Mouse (Mus musculus) midbrain, embryonic 13.5 days (tissue): ENCODE results near the gene Rpl38. TPM values are rescaled to one million over a fixed set of nuclear protein-coding genes. Genes with fewer than 3 reads are reported as not detected.
A peak's percentile ranks its signal among the peaks of the same experiment; 100 is the strongest.
"Not testable (repeated sequence)": the region's sequence is repeated elsewhere in the genome, so short reads cannot be mapped to it uniquely, and the experiment has no call there.

Experiments used
- ATAC-seq: fragments of 200-750 bp; cut with Nextera tagmentation; 2 replicates; pipeline ENCODE4 v1.8.0; 2017; ENCODE audit warnings: mild to moderate bottlenecking, moderate TSS enrichment, moderate library complexity
- H3K27ac ChIP-seq: fragments of 300-500 bp; sonication (generic); 2 replicates; pipeline ENCODE4 v1.5.1; 2015; ENCODE audit warnings: inconsistent platforms, mild to moderate bottlenecking, moderate library complexity
- H3K27me3 ChIP-seq: fragments of 300-500 bp; sonication (generic); 2 replicates; pipeline ENCODE4 v1.6.1; 2015; ENCODE audit warnings: mild to moderate bottlenecking, inconsistent platforms
- H3K36me3 ChIP-seq: fragments of 300-500 bp; sonication (generic); 2 replicates; pipeline ENCODE4 v1.6.1; 2015; ENCODE audit warnings: mild to moderate bottlenecking, inconsistent platforms
- H3K4me1 ChIP-seq: fragments of 300-500 bp; sonication (generic); replicated peaks from 2 replicates; pipeline ENCODE4 v1.6.1; 2015; ENCODE audit warnings: inconsistent platforms
- H3K4me2 ChIP-seq: fragments of 300-500 bp; sonication (generic); replicated peaks from 2 replicates; pipeline ENCODE4 v1.6.1; 2015; ENCODE audit warnings: moderate library complexity, mild to moderate bottlenecking, inconsistent platforms
- H3K4me3 ChIP-seq: fragments of 300-500 bp; sonication (generic); replicated peaks from 2 replicates; pipeline ENCODE4 v1.5.1; 2015; ENCODE audit warnings: mild to moderate bottlenecking, inconsistent platforms
- H3K9ac ChIP-seq: fragments of 300-500 bp; sonication (generic); replicated peaks from 2 replicates; pipeline ENCODE4 v1.6.1; 2015; ENCODE audit warnings: mild to moderate bottlenecking, inconsistent platforms
- H3K9me3 ChIP-seq: fragments of 300-500 bp; sonication (generic); 2 replicates; pipeline ENCODE4 v1.6.1; 2016; ENCODE audit warnings: mild to moderate bottlenecking, inconsistent platforms
- WGBS: fragments of 180-500 bp; shearing (Covaris S2); methylation state at CpG from one replicate; pipeline ENCODE4 v1.1.7; 2015; 5-methylcytosine and 5-hydroxymethylcytosine counted together
- polyA plus RNA-seq: library from polyadenylated mRNA; unstranded; fragments of >200 nt; fragmentation: Nextera tagmentation; extraction: Ambion mirVana; gene quantifications from 2 replicates; pipeline ENCODE4 v1.2.1, GENCODE M21; 2015

The Rpl38 gene
- polyA plus RNA-seq, 1 experiment from 2014 or later = 826 TPM

DNA sequence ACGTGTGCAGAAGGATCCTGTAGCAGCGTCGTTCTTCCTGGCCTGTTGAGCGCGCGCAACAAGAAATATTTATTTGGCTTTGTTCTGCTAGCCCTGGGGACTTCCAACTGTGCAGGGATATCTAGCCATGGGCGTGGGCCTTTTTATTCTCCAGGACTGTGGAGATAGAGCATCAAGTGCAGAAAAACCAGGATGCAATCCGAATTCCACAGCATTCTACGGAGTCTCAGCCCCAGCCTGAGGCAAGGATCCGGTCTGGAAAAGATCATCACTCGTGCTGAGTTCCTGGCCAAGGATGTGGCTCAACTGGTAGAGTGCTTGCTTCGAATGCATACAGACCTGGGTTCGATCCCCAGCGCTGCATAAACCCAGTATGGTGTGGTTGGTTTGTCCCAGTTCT is 6.2 kb upstream of the Rpl38 start:
- Histone ChIP-seq H3K4me2 (no peak overlapping the region), H3K27me3 (peaks cover 15% of the 10 kb centered on the region), H3K27ac (no peak overlapping the region), H3K36me3 (no peaks in the 10 kb centered on the region), H3K4me1 (peaks cover 8% of the 10 kb centered on the region), H3K9ac (no peak overlapping the region), H3K4me3 (no peak overlapping the region), H3K9me3 (no peaks in the 10 kb centered on the region)
- ATAC-seq = no peak
- WGBS = 90% methylated on average over 14 of the region's 14 CpGs

DNA sequence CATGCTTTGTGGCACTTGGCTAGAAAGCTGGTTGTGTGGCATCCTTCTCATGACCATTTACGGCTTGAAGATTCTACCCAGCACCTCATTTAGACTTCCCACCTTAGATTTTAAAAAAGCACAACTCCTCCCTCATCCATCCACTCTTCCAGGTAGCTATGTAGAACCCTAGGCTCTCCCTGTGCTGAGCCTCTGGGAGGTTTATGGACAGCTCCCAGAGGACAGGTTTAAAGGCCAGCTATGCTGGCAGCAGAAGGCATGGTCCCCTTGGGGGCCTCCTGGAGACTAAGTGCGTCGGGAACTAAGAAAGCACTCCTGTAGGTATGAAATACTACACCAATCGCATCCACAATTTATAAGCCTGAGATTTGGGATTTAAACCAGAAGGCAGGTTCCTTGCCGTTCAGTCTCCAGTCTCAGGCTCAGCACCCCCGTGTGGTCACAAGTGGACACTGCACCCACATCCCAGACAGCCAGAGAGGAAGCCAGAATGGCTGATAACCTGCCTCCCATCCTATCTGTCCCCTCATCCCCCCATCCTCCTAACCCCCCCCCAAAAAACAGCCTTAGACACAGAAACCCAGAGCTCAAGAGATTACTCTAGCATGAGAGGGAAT is 5.5 kb upstream of the Rpl38 start:
- H3K27ac ChIP-seq = no peak overlapping the region
- H3K27me3 ChIP-seq = peaks cover 15% of the 10 kb centered on the region
- H3K4me1 ChIP-seq = peaks cover under 1% of the 10 kb centered on the region; the same call in 1 of the 2 replicates
- no peaks in the 10 kb centered on the region for H3K36me3 ChIP-seq
- no peak overlapping the region for H3K4me2 ChIP-seq
- no peak overlapping the region for H3K9ac ChIP-seq
- no peak overlapping the region for H3K4me3 ChIP-seq
- ATAC-seq = peak; percentile 20; the same call in 1 of the 2 replicates
- H3K9me3 ChIP-seq = no peaks in the 10 kb centered on the region
- 35% methylated on average over 6 of the region's 6 CpGs for whole genome bisulfite sequencing

DNA sequence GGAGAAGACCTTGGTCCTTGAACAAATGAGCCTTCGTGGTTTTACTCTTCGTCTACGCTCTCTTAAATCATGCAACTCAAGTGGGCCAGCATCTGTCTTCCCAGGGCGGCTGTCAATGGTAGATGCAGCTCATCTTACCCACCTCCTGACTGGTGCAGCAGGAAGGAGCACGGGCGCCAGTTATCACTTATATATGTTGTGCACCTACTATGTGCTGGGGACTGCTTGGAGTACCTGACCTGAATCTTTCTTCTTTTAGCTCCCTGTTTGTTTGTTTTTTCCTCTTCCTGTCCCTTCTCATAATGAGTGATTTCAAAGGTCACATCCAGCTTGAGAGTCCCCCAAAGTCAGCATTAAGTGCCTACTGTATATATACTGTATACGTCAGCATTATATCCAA is 4.2 kb upstream of the Rpl38 start:
- Histone ChIP-seq H3K4me2 (no peak overlapping the region), H3K27me3 (peaks cover 15% of the 10 kb centered on the region), H3K4me1 (peaks cover under 1% of the 10 kb centered on the region; the same call in 1 of the 2 replicates), H3K36me3 (no peaks in the 10 kb centered on the region), H3K9ac (no peak overlapping the region), H3K4me3 (no peak overlapping the region), H3K27ac (no peak overlapping the region), H3K9me3 (no peaks in the 10 kb centered on the region)
- WGBS = 91% methylated on average over 7 of the region's 7 CpGs
- ATAC-seq = no peak

DNA sequence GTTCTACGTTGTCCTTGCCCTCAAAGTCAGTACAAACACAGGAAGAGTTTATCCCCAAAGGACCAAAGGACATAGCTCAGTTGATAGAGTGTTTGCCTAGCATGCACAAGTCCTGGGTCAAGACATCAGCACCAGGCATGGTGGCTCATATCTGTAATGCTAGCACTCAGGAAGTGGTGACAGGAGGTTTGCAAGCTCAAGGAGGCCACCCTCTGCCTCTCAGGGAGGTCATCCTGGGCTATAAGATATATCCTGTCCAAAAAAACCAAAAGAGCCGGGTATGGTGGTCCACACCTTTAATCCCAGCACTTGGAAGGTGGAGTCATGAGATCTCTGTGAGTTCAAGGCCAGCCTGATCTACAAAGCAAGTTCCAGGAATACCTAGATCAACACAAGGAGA is 2.9 kb upstream of the Rpl38 start:
- WGBS = 81% methylated on average over 2 of the region's 2 CpGs
- Histone ChIP-seq H3K9ac (no peak overlapping the region), H3K4me1 (peaks cover 14% of the 10 kb centered on the region)

DNA sequence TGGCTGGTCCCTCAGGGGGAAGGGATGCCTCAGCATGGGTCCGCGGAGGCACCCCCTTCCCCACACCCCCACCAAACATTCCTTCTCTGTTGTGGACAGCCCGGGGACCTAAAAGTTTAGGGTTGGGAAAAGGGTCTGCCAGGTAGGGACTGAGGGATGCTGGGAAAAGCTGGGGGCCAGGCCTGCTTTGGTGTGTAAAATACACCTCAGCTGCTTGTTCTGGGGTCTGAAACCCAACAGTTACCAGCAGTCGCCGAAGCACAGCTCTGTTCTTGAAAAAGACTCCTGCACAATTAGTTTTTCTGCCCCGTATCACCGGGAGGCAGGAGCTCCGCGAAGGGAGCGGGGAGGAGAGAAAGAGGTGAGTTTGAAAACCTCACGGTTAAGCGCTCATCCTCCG is 1.5 kb upstream of the Rpl38 start:
- no peak overlapping the region for H3K27ac ChIP-seq
- WGBS = 15% methylated on average over 13 of the region's 13 CpGs
- H3K4me3 ChIP-seq = no peak overlapping the region
- H3K9ac ChIP-seq = no peak overlapping the region; the same call in 1 of the 2 replicates
- H3K9me3 ChIP-seq = no peaks in the 10 kb centered on the region
- peaks cover 17% of the 10 kb centered on the region for H3K36me3 ChIP-seq
- H3K4me1 ChIP-seq = peaks cover 21% of the 10 kb centered on the region
- H3K4me2 ChIP-seq = no peak overlapping the region
- ATAC-seq = no peak
- H3K27me3 ChIP-seq = peaks cover 15% of the 10 kb centered on the region

More for the DNA sequence above, 2.9 kb upstream of the Rpl38 start:
- H3K9me3 ChIP-seq = no peaks in the 10 kb centered on the region
- H3K36me3 ChIP-seq = peaks cover 3% of the 10 kb centered on the region
- H3K4me3 ChIP-seq = no peak overlapping the region
- no peak for ATAC-seq
- peaks cover 15% of the 10 kb centered on the region for H3K27me3 ChIP-seq
- H3K4me2 ChIP-seq = no peak overlapping the region
- no peak overlapping the region for H3K27ac ChIP-seq

DNA sequence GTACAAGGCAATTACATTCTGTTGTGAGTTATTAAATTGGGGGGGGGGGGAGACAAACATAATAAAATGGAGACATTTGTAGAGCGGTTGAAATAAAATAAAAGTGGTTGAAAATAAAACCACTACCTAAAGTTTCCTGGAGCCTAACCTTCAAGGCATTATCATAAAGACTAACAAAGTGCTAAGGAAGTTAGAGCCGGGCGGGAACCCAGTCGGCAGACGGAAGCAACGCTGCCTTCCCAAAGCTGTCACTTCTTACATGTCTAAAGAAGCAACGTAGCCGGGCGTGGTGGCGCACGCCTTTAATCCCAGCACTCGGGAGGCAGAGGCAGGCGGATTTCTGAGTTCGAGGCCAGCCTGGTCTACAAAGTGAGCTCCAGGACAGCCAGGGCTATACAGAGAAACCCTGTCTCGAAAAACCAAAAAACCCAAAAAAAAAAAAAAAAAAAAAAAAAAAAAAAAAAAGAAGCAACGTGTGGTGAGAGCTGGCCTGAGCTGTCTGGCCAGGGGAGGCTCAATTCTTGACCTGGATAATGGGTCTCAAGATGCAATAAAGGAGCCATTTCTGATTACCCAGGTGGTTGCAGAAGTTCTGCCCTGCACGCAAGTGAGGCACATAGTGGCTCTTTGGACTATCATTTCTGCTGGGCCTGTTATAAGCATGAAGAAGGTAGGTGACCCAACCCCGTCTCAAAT is 940 bp upstream of the Rpl38 start:
- Histone ChIP-seq H3K4me2 (no peak overlapping the region), H3K36me3 (peaks cover 23% of the 10 kb centered on the region), H3K27ac (no peak overlapping the region), H3K9ac (no peak overlapping the region), H3K4me3 (no peak overlapping the region), H3K27me3 (peaks cover 15% of the 10 kb centered on the region), H3K4me1 (peaks cover 21% of the 10 kb centered on the region), H3K9me3 (no peaks in the 10 kb centered on the region)
- WGBS = 61% methylated on average over 17 of the region's 18 CpGs
- ATAC-seq = no peak

DNA sequence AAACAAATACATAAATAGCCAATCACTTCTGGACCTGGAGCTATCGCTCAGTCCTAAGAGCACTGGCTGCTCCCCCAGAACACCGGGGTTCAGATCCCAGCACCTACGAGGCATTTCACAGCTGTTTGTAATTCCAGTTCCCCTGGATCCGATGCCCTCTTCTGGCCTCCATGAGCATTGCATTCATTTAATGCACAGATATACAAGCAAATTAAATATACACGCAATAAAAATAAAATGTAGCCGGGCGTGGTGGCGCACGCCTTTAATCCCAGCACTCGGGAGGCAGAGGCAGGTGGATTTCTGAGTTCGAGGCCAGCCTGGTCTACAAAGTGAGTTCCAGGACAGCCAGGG is 415 bp upstream of the Rpl38 start:
- 33% methylated on average over 11 of the region's 11 CpGs for WGBS
- not testable (repeated sequence) for H3K4me2 ChIP-seq, H3K27ac ChIP-seq, H3K4me3 ChIP-seq, ATAC-seq, H3K9me3 ChIP-seq, H3K9ac ChIP-seq
- peaks cover 28% of the 10 kb centered on the region for H3K36me3 ChIP-seq
- H3K4me1 ChIP-seq = peaks cover 23% of the 10 kb centered on the region
- H3K27me3 ChIP-seq = peaks cover 15% of the 10 kb centered on the region

DNA sequence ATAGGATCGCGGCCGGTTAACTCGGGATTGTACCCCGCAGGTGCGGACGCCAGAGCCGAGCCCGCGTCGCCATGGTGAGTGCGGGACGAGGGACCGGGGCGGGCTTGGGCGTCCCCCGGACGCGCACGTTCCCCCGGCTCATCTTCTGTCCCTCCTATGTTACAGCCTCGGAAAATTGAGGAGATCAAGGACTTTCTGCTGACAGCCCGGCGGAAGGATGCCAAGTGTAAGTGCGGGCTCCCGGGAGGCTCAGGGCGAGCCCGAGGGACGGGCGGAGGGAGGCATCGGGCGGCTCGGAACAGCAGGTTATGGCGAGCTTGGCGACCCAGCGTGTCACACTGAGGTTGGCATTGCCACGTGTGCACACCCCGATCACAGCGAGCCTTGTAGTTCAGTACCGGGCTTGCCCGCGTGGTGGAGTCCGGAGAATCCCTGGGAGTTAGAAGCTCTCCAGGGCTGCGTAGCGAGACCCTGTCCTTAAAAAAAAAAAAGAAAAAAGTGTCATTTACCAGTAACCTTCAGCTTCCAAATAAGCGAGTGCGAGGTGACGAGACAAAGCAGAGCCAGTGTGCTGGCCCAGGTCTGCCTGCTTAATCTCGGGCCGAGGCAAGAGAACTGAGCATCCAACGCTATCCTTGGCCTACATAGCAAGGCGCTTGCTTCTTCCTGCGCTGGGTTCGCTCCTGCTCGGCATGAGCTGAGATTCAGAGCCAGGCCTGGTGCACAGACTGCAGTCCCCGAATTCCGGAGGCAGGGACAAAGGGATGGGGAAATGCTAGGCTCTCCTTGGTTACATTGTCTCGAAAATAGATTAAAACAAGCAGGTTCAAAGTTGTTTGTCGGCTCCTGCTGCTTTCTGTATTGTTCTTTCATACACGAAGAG is 658 bp downstream of the Rpl38 start:
- peaks cover 26% of the 10 kb centered on the region for H3K4me1 ChIP-seq
- H3K9ac ChIP-seq = peak overlapping the region; percentile 91
- H3K9me3 ChIP-seq = no peaks in the 10 kb centered on the region
- peaks cover 11% of the 10 kb centered on the region for H3K27me3 ChIP-seq
- peak overlapping the region; percentile 87 for H3K4me3 ChIP-seq
- under 1% methylated on average over 60 of the region's 60 CpGs for WGBS
- H3K36me3 ChIP-seq = peaks cover 38% of the 10 kb centered on the region
- peak; percentile 80 for ATAC-seq
- H3K4me2 ChIP-seq = peak overlapping the region; percentile 85
- H3K27ac ChIP-seq = peak overlapping the region; percentile 90

DNA sequence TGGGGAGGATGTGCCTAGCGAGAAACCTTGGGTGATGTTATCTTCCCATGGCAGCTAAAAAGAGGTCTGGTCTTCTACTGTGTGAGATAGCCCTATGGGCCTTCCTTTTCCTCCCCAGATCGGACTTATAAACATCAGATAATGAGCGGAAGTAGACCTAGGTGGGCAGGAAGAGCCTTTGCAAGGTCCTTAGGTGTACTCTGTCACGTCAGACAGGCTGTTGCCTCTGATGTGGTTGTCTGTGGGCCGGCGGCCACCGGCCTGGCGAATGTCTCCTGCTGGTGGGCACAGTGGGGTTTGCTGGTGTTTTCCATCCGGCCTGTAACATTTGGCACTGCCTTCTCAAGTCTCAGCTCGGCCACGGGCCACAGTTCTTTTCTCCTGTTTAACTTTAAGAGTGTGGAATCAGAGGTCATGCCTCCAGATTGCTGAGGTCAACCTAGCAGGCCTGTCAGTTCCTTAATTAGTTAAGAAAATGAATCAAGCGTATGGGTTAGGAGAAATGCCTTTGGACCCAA is 1.4 kb downstream of the Rpl38 start:
- H3K4me2 ChIP-seq = peak overlapping the region; percentile 85
- H3K27me3 ChIP-seq = peaks cover 5% of the 10 kb centered on the region; the same call in 1 of the 2 replicates
- H3K9me3 ChIP-seq = no peaks in the 10 kb centered on the region
- ATAC-seq = no peak
- H3K27ac ChIP-seq = peak overlapping the region; percentile 90
- peak overlapping the region; percentile 91 for H3K9ac ChIP-seq
- peaks cover 43% of the 10 kb centered on the region for H3K36me3 ChIP-seq
- peaks cover 26% of the 10 kb centered on the region for H3K4me1 ChIP-seq
- peak overlapping the region; percentile 87 for H3K4me3 ChIP-seq
- WGBS = 30% methylated on average over 12 of the region's 12 CpGs

DNA sequence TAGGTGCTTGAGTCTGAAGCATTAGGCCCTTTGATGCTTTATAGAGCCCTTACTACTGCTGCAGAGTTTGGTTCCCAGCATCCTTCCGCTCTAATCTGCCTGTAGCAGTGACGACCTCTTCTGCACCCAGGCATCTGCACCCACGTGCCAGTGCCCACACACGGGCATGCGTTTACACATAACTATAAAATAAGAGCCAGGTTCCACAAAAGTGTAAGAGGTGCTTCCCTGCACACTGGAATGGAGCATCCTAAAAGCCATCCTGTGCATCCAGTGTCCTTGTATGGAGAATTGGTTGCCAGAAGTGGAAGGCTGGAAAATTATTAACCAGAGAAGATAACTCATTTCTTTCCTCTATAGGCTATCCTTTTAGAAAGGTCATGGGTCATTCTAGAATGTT is 2.8 kb downstream of the Rpl38 start:
- ATAC-seq = no peak
- no peaks in the 10 kb centered on the region for H3K9me3 ChIP-seq
- H3K27me3 ChIP-seq = peaks cover 6% of the 10 kb centered on the region
- peak overlapping the region; percentile 91; the same call in 1 of the 2 replicates for H3K9ac ChIP-seq
- no peak overlapping the region for H3K4me3 ChIP-seq
- peaks cover 37% of the 10 kb centered on the region for H3K4me1 ChIP-seq
- H3K36me3 ChIP-seq = peaks cover 43% of the 10 kb centered on the region
- H3K27ac ChIP-seq = no peak overlapping the region
- WGBS = 92% methylated on average over 5 of the region's 5 CpGs
- no peak overlapping the region for H3K4me2 ChIP-seq

DNA sequence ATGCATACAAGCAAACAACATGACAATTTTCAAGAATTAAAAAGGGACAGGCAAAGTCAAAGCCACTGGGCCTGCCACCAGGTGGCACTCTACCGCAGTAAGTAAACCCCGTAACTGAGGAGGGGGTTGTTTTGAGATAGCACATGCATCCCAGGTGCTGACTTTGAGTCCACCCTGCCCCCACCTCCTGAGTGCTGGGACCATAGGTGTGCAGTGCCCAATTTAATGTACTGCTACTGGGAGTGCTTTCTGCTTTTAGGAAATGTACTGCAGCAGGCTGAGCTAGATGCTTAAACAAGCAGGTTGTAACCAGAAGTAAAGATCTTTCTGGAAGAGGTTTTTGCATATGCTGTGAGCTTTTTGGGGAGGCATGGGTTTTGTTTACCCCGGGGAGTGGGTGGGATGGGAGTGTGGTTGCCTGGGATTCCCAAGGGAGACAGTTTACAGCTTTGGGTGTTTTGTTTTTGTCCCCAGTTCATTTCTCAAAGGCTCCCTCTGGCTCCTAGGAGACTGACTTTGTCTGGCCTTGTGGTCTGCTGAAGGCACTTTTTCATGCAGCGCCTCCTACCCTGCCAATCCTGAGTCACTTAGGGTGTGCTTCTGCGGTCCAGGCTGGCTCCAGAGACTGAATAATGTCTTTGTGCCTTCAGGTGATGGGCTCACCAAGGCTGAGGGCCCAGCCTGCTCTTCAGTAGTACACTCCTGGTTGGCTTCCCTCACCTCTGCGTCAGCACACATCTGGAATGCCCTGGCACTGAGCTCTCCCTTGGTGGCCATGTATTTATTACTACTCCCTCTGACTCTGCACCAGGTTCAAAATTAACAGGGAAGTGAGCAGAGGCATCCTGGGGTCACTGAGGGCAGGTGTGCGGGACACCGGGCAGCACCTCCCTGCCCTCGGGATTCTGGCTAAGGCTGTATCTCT is 4.7 kb downstream of the Rpl38 start:
- H3K4me3 ChIP-seq = no peak overlapping the region
- H3K9me3 ChIP-seq = no peaks in the 10 kb centered on the region
- H3K4me1 ChIP-seq = peaks cover 43% of the 10 kb centered on the region
- H3K27me3 ChIP-seq = peaks cover 21% of the 10 kb centered on the region
- H3K27ac ChIP-seq = no peak overlapping the region
- peaks cover 43% of the 10 kb centered on the region for H3K36me3 ChIP-seq
- no peak overlapping the region for H3K4me2 ChIP-seq
- ATAC-seq = no peak
- H3K9ac ChIP-seq = no peak overlapping the region
- 68% methylated on average over 9 of the region's 9 CpGs for WGBS
